Mouse (Mus musculus) forebrain, embryonic 16.5 days (tissue): Measurements from ENCODE around the gene Nck2. TPM values are rescaled to one million over a fixed set of nuclear protein-coding genes. Genes with fewer than 3 reads are reported as not detected.

Experiments used
- polyA plus RNA-seq: library from polyadenylated mRNA; unstranded; fragments of >200 nt; fragmentation: Nextera tagmentation; extraction: Ambion mirVana; gene quantifications from 2 replicates; pipeline ENCODE4 v1.2.1, GENCODE M21; 2015

Gene Nck2
- polyA plus RNA-seq, 1 experiment from 2014 or later = 53.4 TPM

Other genes starting within 250 kb of the Nck2 start
- gene Fhl2, start 247.6 kb upstream of the Nck2 start, polyA plus RNA-seq = 16.4 and 17.2 TPM in 2 replicates